Mouse (Mus musculus) embryonic fibroblast, embryonic 13.5 days (primary cell): ENCODE measurements at regions not wholly inside any gene's neighbourhood (a gene's known extent, or its start where the extent isn't known, plus 50 kb on each side); places are given as distances from the start of the nearest gene placed in this dataset.

Experiments used
- CTCF ChIP-seq: IDR thresholded peaks from 2 replicates; pipeline ENCODE4 v1.5.1; 2011; ENCODE audit warnings: mild to moderate bottlenecking, control low read depth, low read length, moderate library complexity, borderline replicate concordance; ENCODE audit not compliant: insufficient read depth
- POLR2A ChIP-seq: IDR thresholded peaks from 2 replicates; pipeline ENCODE4 v1.6.1; 2011; ENCODE audit warnings: low read depth, mild to moderate bottlenecking, control low read depth, low read length, moderate library complexity

- TF ChIP-seq CTCF (no peak), POLR2A (no peak)
These were observed 150.1 kb upstream of the Sel1l start for GRCm38 (mm10) chr12:91999031-91999430.
